Mouse (Mus musculus) forebrain, embryonic 16.5 days (tissue): Measurements from ENCODE around the gene Rhebl1. TPM values are rescaled to one million over a fixed set of nuclear protein-coding genes. Genes with fewer than 3 reads are reported as not detected.
A peak's percentile ranks its signal among the peaks of the same experiment; 100 is the strongest.

ENCODE experiments used
- ATAC-seq: fragments of 200-750 bp; cut with Nextera tagmentation; 2 replicates; pipeline ENCODE4 v1.8.0; 2017; ENCODE audit warnings: mild to moderate bottlenecking, moderate library complexity
- H3K27ac ChIP-seq: fragments of 300-500 bp; sonication (generic); 2 replicates; pipeline ENCODE4 v1.5.1; 2014; ENCODE audit warnings: low read length, control low read depth
- H3K27me3 ChIP-seq: fragments of 300-500 bp; sonication (generic); replicated peaks from 2 replicates; pipeline ENCODE4 v1.6.1; 2014; ENCODE audit warnings: low read length; ENCODE audit not compliant: control insufficient read depth, insufficient read depth
- H3K36me3 ChIP-seq: fragments of 300-500 bp; sonication (generic); 2 replicates; pipeline ENCODE4 v1.6.1; 2014; ENCODE audit not compliant: control insufficient read depth, insufficient read depth
- H3K4me1 ChIP-seq: fragments of 300-500 bp; sonication (generic); replicated peaks from 2 replicates; pipeline ENCODE4 v1.6.1; 2014; ENCODE audit warnings: low read length; ENCODE audit not compliant: control insufficient read depth, insufficient read depth
- H3K4me2 ChIP-seq: fragments of 300-500 bp; sonication (generic); 2 replicates; pipeline ENCODE4 v1.6.1; 2014; ENCODE audit warnings: mild to moderate bottlenecking, low read length, control low read depth
- H3K4me3 ChIP-seq: fragments of 300-500 bp; sonication (generic); replicated peaks from 2 replicates; pipeline ENCODE4 v1.5.1; 2014; ENCODE audit warnings: mild to moderate bottlenecking, low read length, control low read depth
- H3K9ac ChIP-seq: fragments of 300-500 bp; sonication (generic); replicated peaks from 2 replicates; pipeline ENCODE4 v1.6.1; 2014; ENCODE audit warnings: low read depth, low read length, control low read depth
- H3K9me3 ChIP-seq: fragments of 300-500 bp; sonication (generic); 2 replicates; pipeline ENCODE4 v1.6.1; 2016; ENCODE audit warnings: low read length; ENCODE audit not compliant: control insufficient read depth
- WGBS: fragments of 180-500 bp; shearing (Covaris S2); extraction: QIAGEN DNeasy Blood & Tissue Kit; methylation state at CpG from one replicate; pipeline ENCODE4 v1.1.7; 2014; 5-methylcytosine and 5-hydroxymethylcytosine counted together
- polyA plus RNA-seq: library from polyadenylated mRNA; unstranded; fragments of >200 nt; fragmentation: Nextera tagmentation; extraction: Ambion mirVana; gene quantifications from 2 replicates; pipeline ENCODE4 v1.2.1, GENCODE M21; 2015

The Rhebl1 gene
- polyA plus RNA-seq, 1 experiment from 2014 or later = 52.7 TPM

- no peaks in the 10 kb centered on the region for H3K36me3 ChIP-seq
- H3K4me2 ChIP-seq = peak overlapping the region; percentile 11
- peak overlapping the region; percentile 12 for H3K9ac ChIP-seq
- H3K4me1 ChIP-seq = peaks cover 29% of the 10 kb centered on the region
- no peaks in the 10 kb centered on the region for H3K9me3 ChIP-seq
- 0 out of 2 replicates have a peak, but pooled peaks have one; percentile 23 for ATAC-seq
- no peak overlapping the region for H3K27ac ChIP-seq
- H3K27me3 ChIP-seq = peaks cover 66% of the 10 kb centered on the region
- H3K4me3 ChIP-seq = peak overlapping the region; percentile 16
- 2% methylated on average over 41 of the region's 41 CpGs for WGBS
These were observed 1.6 kb upstream of the Rhebl1 start for GRCm38 (mm10) chr15:98895635-98896589.

DNA sequence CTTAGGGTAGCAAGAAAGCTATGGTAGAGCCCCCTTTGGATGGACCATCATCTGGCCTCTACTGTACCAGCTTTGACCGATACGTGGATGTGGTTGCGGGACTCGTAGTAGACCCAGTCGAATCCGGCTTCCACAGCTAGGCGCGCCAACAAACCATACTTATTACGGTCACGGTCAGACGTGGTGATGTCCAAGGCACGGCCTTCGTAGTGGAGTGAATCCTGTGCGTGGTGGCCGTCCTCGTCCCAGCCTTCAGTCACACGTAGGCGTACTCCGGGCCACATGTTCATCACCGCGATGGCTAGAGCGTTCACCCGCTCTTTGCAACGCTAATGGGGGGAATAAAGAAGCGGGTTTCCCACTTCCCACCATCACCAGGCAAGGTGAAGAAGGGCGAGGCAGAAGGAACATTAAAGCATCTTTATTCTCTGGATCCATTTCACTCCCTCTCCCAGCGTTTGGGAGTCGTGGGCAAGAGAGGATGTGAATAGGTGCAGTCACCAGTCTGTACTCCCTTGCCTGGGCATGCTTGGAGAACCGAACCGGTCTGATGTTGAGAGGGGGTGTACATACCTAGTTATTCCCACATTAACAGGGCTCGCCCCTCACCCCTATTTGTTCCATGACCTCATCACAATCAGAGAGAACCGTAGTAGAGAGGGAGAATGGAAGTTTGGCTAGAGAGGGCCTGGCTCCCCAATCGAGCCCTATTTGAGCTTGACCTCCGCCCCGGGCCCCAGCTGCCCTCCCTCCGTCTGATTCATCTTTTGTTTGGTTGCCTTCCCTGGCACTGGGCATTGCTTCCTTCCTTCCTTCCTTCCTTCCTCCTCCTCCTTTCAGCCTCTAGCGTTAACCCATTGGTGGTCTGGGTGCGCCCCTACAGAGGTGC, 650 bp upstream of the Rhebl1 start:
- peak overlapping the region; percentile 96 for H3K4me2 ChIP-seq
- WGBS = 4% methylated on average over 38 of the region's 38 CpGs
- ATAC-seq = no peak

GRCm38 (mm10) chr15:98893036-98893435, 1.3 kb downstream of the Rhebl1 start:
- WGBS = 51% methylated on average over 4 of the region's 4 CpGs
- H3K9ac ChIP-seq = no peak overlapping the region
- H3K27me3 ChIP-seq = peaks cover 46% of the 10 kb centered on the region
- ATAC-seq = no peak
- H3K4me1 ChIP-seq = peaks cover 24% of the 10 kb centered on the region
- no peaks in the 10 kb centered on the region for H3K9me3 ChIP-seq
- H3K27ac ChIP-seq = no peak overlapping the region
- H3K4me3 ChIP-seq = no peak overlapping the region
- H3K36me3 ChIP-seq = no peaks in the 10 kb centered on the region
- H3K4me2 ChIP-seq = no peak overlapping the region

More for the DNA sequence above, 650 bp upstream of the Rhebl1 start:
- Histone ChIP-seq H3K9me3 (no peaks in the 10 kb centered on the region), H3K36me3 (no peaks in the 10 kb centered on the region), H3K9ac (peak overlapping the region; percentile 12), H3K27ac (no peak overlapping the region), H3K4me1 (peaks cover 29% of the 10 kb centered on the region), H3K27me3 (peaks cover 62% of the 10 kb centered on the region), H3K4me3 (peak overlapping the region; percentile 50)

DNA sequence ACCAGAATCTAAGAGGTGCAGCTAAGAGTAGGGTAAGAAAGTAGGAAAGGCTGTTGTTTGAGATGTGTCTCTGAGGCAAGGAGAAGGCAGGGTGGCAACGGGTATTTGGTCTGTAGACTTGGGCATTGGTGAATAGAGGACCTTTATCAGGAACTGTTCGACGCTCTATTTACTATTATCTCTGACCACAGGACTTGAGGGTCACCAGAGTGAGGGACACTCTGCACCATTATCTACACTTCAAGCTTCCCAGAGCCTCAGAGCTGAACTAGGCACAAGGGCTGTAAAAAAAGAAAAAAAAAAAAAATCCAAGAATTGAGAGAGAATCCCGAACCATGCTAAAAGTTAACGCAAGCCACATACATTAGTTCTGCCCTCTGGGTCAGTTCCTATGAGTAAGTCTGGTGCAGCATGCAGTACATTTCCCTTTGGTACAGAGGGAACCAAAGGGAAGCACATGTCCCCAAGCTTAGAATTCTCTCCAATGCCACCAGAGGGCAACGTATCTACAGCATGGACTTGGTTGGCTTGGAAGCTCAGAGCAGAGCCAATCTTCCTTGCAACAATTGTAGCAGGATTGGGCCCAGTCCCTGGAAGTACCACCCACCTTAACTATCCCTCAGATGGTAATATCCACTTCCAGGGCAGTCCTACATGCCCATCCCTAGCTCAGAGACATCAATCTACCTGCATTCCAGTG, 2.3 kb downstream of the Rhebl1 start:
- H3K4me2 ChIP-seq = no peak overlapping the region
- H3K36me3 ChIP-seq = no peaks in the 10 kb centered on the region
- ATAC-seq = peak; percentile 79
- peaks cover 38% of the 10 kb centered on the region for H3K27me3 ChIP-seq
- H3K27ac ChIP-seq = no peak overlapping the region
- no peaks in the 10 kb centered on the region for H3K9me3 ChIP-seq
- no peak overlapping the region for H3K9ac ChIP-seq
- H3K4me3 ChIP-seq = no peak overlapping the region
- peaks cover 21% of the 10 kb centered on the region for H3K4me1 ChIP-seq
- WGBS = 42% methylated on average over 6 of the region's 6 CpGs

DNA sequence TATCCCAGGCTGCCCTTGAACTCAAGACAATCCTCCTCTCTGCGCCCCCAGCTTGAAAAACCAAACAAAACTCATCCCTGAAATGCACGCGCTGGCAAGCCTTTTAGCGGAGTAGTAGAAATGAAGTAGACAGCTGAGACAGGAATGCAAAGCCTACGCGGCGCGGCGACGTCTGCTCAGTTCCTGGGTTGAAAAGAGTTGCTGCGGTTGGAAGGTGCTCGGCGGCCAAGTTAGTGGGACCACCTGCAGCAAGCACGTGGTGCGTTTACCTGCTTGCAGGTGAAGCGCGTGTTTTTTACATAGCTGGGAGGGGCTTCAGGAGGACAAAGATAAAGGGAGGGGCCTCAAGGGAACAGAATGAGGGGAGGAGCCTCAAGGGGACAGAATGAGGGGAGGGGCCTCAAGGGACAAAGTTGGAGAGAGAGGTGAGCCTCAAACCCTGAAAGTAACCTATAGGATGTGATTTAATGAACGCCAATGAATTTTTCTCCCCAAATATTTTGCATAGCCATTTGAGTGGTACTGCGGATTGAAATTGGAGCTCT, 3.1 kb downstream of the Rhebl1 start:
- Histone ChIP-seq H3K4me3 (no peak overlapping the region), H3K27me3 (peaks cover 32% of the 10 kb centered on the region), H3K27ac (no peak overlapping the region), H3K4me1 (peaks cover 21% of the 10 kb centered on the region), H3K36me3 (no peaks in the 10 kb centered on the region), H3K4me2 (peak overlapping the region; percentile 3; the same call in 1 of the 2 replicates), H3K9ac (no peak overlapping the region), H3K9me3 (no peaks in the 10 kb centered on the region)
- 11% methylated on average over 19 of the region's 19 CpGs for WGBS
- no peak for ATAC-seq

DNA sequence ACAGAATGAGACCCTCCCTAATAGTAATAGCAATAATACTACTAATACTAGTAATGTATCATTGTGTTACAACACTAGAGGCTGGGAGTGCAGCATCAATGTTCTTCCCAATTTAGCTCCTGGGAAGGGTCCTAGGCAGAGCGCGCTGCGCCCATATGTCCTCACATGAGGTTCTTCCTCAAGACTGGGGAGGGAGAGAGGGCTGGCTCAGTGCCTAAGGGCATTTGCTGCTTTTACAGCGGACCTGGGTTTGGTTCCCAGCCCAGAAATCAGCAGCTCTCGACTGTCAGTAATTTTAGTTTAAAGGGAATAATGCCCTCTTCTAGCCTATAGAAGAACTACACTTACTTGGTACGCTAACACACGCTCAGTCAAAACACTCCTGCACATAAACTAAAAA, 6.8 kb downstream of the Rhebl1 start:
- Histone ChIP-seq H3K27ac (no peak overlapping the region), H3K4me1 (no peaks in the 10 kb centered on the region), H3K27me3 (0 out of 2 replicates have a peak, but pooled peaks cover 2% of the 10 kb centered on the region), H3K9ac (no peak overlapping the region), H3K4me3 (no peak overlapping the region), H3K36me3 (no peaks in the 10 kb centered on the region), H3K4me2 (no peak overlapping the region), H3K9me3 (no peaks in the 10 kb centered on the region)
- ATAC-seq = no peak
- 73% methylated on average over 7 of the region's 7 CpGs for WGBS

DNA sequence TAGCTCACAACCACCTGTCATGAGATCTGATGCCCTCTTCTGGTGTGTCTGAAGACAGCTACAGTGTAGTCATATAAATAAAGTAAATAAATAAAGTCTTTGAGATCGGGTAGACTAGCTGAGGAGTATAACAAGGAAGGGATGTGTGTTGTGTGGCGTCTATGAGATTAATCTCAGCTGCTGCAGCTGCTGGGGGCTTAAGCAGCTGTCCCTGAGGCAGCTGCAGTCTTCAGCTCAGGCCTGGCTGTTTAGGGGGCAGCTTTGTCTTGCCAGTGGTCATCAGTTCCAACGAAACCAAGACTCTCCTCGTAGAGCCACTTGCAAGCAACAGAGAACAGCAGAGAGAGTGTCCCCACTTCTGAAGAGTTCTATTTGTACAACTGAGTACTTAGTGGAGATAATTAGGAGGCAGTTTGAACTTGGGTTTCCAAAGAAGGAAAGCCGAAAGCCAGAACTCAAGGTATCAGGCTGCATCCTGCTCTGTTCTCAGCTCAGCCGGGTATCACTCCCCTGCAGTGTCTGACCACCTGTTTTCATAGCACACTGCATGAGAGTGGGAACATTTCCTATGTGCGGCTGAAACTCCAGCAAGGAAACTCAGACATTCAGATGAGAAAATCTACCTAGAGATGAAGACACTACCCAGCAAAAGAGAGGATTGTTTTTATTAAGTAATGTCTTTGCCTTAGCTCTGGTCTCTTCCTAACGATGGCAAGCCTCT, 7.5 kb downstream of the Rhebl1 start:
- no peak overlapping the region for H3K27ac ChIP-seq
- 64% methylated on average over 8 of the region's 8 CpGs for WGBS
- no peaks in the 10 kb centered on the region for H3K36me3 ChIP-seq
- H3K4me1 ChIP-seq = no peaks in the 10 kb centered on the region; the same call in 1 of the 2 replicates
- H3K27me3 ChIP-seq = 0 out of 2 replicates have a peak, but pooled peaks cover 2% of the 10 kb centered on the region
- ATAC-seq = no peak
- no peak overlapping the region for H3K4me2 ChIP-seq
- H3K9ac ChIP-seq = no peak overlapping the region
- no peaks in the 10 kb centered on the region for H3K9me3 ChIP-seq
- H3K4me3 ChIP-seq = no peak overlapping the region

DNA sequence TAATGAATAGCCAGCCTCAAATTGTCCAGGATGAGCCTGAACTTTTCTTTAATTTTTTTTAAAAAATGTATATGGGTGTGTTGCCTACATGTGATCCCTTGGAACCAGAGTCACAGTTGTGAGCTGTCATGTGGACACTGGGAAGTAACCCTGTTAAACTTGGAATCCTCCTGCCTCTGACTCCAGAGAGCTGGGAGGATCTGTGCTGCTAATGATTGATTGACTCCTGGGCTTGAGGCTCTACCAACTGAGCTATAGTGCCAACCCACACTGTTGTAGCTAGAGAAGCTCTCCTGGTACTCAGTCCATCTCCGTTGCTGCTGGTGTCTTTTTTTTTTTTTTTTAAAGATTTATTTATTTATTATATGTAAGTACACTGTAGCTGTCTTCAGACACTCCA, 10.2 kb downstream of the Rhebl1 start:
- ATAC-seq = no peak
- no peak overlapping the region for H3K9ac ChIP-seq
- H3K36me3 ChIP-seq = no peaks in the 10 kb centered on the region
- no peaks in the 10 kb centered on the region for H3K27me3 ChIP-seq
- no peaks in the 10 kb centered on the region for H3K9me3 ChIP-seq
- H3K4me3 ChIP-seq = no peak overlapping the region
- peaks cover 16% of the 10 kb centered on the region for H3K4me1 ChIP-seq
- H3K27ac ChIP-seq = no peak overlapping the region
- no peak overlapping the region for H3K4me2 ChIP-seq
- 69% methylated on average over 1 of the region's 1 CpGs for WGBS
